Mouse (Mus musculus): ENCODE measurements around the gene Prune2. TPM values are rescaled to one million over a fixed set of nuclear protein-coding genes. Genes with fewer than 3 reads are reported as not detected.
"Not testable (repeated sequence)": the region's sequence is repeated elsewhere in the genome, so short reads cannot be mapped to it uniquely, and the experiment has no call there.

Prune2 gene
- polyA plus RNA-seq, 1 experiment from 2014 or later, result 0.50 TPM

DNA sequence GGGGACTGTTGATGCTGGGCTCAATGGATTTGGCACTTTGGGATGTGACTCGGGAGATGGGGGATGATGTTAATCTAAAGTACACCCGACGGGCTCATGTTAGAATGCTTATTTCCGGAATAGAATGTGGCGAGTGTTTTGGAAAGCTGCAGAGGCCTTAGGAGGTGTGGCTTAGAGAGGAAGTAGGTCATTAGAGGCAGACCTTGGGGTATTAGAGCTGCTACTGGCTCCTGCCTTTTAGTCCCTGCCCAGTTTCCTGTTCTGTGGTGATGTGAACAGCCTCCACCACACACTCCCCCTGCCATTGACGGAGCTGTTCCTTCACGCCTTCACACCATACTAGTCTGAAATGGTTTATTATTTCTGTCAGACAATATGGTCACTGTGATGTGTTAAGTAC lies 196.5 kb downstream of the Prune2 start:
- Histone ChIP-seq H3K9me3 (replicated peaks) (no peaks in the 10 kb centered on the region), H3K27ac (replicated peaks) (no peak overlapping the region), H3K9ac (no peak overlapping the region), H3K36me3 (replicated peaks) (no peaks in the 10 kb centered on the region), H3K4me1 (replicated peaks) (no peaks in the 10 kb centered on the region), H3K27me3 (no peaks in the 10 kb centered on the region), H3K4me3 (replicated peaks) (no peak overlapping the region), H3K4me2 (no peak overlapping the region)
- ATAC-seq (ENCODE audit: insufficient read depth), result no peak
- WGBS (ENCODE audit: insufficient replicate concordance), result 66% methylated on average over 7 of the region's 7 CpGs

DNA sequence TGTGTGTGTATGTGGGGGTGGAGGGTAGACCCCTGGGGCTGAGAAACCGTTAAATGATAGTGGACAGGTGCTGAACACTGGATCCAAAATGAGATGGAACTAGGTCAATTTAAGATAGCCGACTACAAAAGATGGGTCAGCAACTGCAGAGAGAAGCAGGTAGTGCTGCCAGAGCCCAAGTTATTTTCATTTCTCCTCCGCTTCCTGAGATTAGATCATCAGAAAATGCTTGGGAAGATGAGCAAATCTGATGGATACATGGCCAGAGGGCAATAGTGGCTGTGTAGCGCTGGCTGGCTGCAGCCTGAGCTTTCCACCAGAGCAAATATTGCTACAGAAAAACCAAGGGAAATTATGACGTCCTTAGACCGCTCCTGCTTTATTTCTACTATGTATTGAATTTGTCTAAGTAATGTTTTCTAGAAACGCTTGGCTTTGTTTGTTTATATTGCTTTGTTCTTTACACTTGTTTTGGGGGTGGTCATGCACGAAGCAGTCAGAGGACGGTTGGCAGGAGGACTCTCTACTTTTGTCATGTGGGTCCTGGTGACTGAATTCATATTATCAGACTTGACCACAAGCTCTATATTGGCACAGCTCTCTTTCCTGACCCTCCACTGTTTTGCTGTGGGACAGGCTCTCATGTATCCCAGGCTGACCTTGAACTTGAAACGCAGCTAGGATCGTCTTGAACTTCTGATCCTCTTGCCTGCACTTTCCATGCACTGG lies 198.2 kb downstream of the Prune2 start:
- Histone ChIP-seq H3K4me2 (no peak overlapping the region), H3K4me1 (replicated peaks) (no peaks in the 10 kb centered on the region), H3K4me3 (replicated peaks) (no peak overlapping the region), H3K36me3 (replicated peaks) (no peaks in the 10 kb centered on the region), H3K9me3 (replicated peaks) (no peaks in the 10 kb centered on the region), H3K27ac (replicated peaks) (no peak overlapping the region), H3K9ac (no peak overlapping the region), H3K27me3 (no peaks in the 10 kb centered on the region)
- no peak for ATAC-seq (ENCODE audit: insufficient read depth)
- 62% methylated on average over 11 of the region's 11 CpGs for whole genome bisulfite sequencing (ENCODE audit: insufficient replicate concordance)

DNA sequence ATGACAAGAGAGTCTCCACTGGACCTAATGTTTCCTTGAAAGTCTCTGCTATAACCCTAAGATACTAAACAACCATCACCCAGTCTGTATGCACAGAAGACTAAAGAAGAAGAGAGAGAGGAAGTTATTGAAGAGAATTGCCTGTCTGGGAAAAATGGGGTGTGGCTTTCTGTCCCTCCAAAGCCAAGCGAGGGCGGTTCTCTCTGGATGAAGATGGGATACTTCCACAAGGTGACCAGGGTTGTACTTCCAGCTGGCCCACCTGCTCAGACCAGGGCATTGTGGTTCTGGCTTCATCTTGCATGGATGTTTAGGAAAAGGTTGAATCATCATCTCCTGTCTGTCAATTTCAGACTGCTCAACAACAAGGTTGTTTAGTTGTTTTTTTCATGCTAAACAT lies 199.3 kb downstream of the Prune2 start:
- 67% methylated on average over 2 of the region's 2 CpGs for WGBS (ENCODE audit: insufficient replicate concordance)
- no peak overlapping the region for H3K27ac ChIP-seq (replicated peaks)
- ATAC-seq (ENCODE audit: insufficient read depth), result no peak
- H3K9me3 ChIP-seq (replicated peaks), result no peaks in the 10 kb centered on the region
- H3K4me3 ChIP-seq (replicated peaks), result no peak overlapping the region
- H3K27me3 ChIP-seq, result no peaks in the 10 kb centered on the region
- H3K9ac ChIP-seq, result no peak overlapping the region
- H3K4me1 ChIP-seq (replicated peaks), result no peaks in the 10 kb centered on the region
- H3K4me2 ChIP-seq, result no peak overlapping the region
- H3K36me3 ChIP-seq (replicated peaks), result no peaks in the 10 kb centered on the region

DNA sequence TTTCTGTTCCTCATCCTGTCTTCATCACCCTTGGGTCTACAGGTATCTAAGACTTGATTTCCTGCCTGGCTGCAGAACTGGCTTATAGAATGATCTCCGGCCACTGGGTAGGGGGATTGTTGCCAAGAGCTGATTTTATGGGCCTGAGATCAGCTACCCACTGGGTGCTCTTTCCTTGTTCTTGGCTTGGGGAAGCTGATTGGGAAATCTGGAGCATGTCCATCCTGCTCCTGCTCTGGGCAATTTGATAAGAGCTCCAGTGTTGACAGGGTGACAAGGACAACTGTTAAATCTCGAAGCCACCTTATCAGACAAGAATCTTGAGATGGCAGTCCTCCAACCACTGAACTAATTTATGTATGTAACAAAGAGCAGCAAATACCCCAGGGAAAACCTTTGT lies 203.8 kb downstream of the Prune2 start:
- no peak for ATAC-seq (ENCODE audit: insufficient read depth)
- Histone ChIP-seq H3K4me1 (replicated peaks) (peaks cover 6% of the 10 kb centered on the region), H3K9me3 (replicated peaks) (no peaks in the 10 kb centered on the region), H3K4me2 (no peak overlapping the region), H3K4me3 (replicated peaks) (no peak overlapping the region), H3K27me3 (no peaks in the 10 kb centered on the region), H3K9ac (no peak overlapping the region), H3K36me3 (replicated peaks) (no peaks in the 10 kb centered on the region), H3K27ac (replicated peaks) (no peak overlapping the region)
- WGBS (ENCODE audit: insufficient replicate concordance), result 27% methylated on average over 2 of the region's 2 CpGs

DNA sequence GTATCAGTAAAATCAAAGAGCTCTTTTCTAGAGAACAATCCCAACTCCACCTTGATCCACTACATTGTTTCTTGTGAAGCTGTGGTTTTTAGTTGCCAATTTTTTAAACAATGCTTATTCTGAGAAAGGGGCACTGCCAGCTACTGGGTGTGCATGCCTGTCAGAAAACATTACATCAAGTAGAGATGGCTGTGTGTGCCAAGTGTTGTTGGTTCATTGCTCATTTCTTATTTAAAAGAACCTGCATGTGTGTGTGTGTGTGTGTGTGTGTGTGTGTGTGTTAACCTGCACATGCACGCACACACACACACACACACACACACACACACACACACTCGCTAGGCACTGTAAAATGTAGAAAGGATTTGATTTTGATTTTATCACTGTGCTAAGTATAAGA lies 204.3 kb downstream of the Prune2 start:
- peaks cover 6% of the 10 kb centered on the region for H3K4me1 ChIP-seq (replicated peaks)
- no peak overlapping the region for H3K4me2 ChIP-seq
- no peaks in the 10 kb centered on the region for H3K36me3 ChIP-seq (replicated peaks)
- no peaks in the 10 kb centered on the region for H3K27me3 ChIP-seq
- ATAC-seq (ENCODE audit: insufficient read depth), result no peak
- H3K9ac ChIP-seq, result no peak overlapping the region
- no peak overlapping the region for H3K4me3 ChIP-seq (replicated peaks)
- 47% methylated on average over 2 of the region's 2 CpGs for WGBS (ENCODE audit: insufficient replicate concordance)
- no peaks in the 10 kb centered on the region for H3K9me3 ChIP-seq (replicated peaks)
- no peak overlapping the region for H3K27ac ChIP-seq (replicated peaks)

DNA sequence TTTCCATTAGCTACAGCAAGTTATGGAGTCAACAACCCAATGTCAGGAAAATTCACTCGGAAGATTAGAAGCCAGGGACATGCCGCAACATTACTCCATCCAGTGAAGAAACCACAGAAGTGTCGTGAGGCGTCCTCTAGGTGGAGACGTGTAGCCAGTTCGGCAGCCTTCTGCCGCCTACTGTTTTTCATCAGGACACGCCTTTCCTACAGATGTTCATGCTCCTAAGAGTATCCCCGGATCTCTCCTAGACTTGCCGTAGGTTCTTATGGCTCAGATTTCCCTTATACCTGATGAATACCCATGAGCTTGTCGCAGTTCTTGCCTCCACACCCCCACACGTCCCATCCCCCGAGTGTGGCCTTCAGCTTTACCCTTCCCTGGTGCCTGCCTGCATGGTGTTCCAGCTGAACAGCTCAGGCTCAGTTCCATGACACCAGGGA lies 207.6 kb downstream of the Prune2 start:
- Histone ChIP-seq H3K9ac (no peak overlapping the region), H3K27ac (replicated peaks) (no peak overlapping the region), H3K9me3 (replicated peaks) (no peaks in the 10 kb centered on the region), H3K4me1 (replicated peaks) (peaks cover 6% of the 10 kb centered on the region), H3K4me3 (replicated peaks) (no peak overlapping the region), H3K36me3 (replicated peaks) (no peaks in the 10 kb centered on the region), H3K4me2 (0 out of 2 replicates have a peak overlapping the region, but pooled peaks have one; percentile 14), H3K27me3 (no peaks in the 10 kb centered on the region)
- ATAC-seq (ENCODE audit: insufficient read depth), result no peak
- 9% methylated on average over 13 of the region's 13 CpGs for WGBS (ENCODE audit: insufficient replicate concordance)

DNA sequence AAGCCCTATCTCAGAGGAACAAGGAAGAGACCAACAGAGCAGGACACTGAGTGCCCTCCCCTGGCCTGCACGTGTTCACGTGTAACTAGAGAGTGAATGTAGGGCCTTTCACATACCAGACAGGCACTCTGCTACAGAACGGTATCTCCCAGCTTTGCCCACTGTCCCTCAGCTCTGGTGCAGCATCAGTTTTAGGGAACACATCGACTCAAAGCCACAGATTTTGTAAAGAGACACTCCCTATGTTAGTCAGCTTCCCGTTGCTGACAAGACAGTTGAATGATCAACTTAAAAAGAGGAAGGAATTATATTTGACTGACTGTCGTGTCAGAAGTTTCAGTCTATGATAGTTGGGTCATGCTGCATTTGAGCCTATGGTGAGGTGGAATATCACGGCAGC lies 210.4 kb downstream of the Prune2 start:
- no peak overlapping the region for H3K9ac ChIP-seq
- H3K4me3 ChIP-seq (replicated peaks), result no peak overlapping the region
- no peak for ATAC-seq (ENCODE audit: insufficient read depth)
- H3K36me3 ChIP-seq (replicated peaks), result no peaks in the 10 kb centered on the region
- H3K27ac ChIP-seq (replicated peaks), result no peak overlapping the region
- 27% methylated on average over 7 of the region's 7 CpGs for WGBS (ENCODE audit: insufficient replicate concordance)
- no peaks in the 10 kb centered on the region for H3K27me3 ChIP-seq
- peaks cover 6% of the 10 kb centered on the region for H3K4me1 ChIP-seq (replicated peaks)
- H3K4me2 ChIP-seq, result no peak overlapping the region
- no peaks in the 10 kb centered on the region for H3K9me3 ChIP-seq (replicated peaks)

DNA sequence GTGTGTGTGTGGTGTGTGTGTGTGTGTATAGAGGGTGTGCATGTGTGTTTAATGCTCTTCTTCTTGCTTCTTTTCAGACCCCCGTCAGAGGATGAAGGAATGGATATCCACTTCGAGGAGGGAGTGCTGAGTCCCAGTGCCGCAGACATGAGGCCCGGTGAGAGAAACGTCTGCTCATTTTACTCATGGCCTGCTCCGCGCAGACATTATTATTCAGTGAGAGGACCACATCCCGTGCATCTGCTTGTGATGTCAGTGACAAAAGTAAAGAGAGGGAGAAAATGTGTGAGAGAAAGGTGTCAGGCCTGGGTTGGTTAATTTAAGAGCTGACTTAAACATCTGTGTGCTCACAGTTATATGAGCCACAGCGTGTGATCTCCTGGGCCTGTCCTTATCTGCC lies 212.3 kb downstream of the Prune2 start:
- Histone ChIP-seq H3K4me1 (replicated peaks) (peaks cover 6% of the 10 kb centered on the region), H3K36me3 (replicated peaks) (no peaks in the 10 kb centered on the region), H3K9ac (no peak overlapping the region), H3K4me3 (replicated peaks) (no peak overlapping the region), H3K27ac (replicated peaks) (no peak overlapping the region), H3K4me2 (no peak overlapping the region), H3K27me3 (no peaks in the 10 kb centered on the region), H3K9me3 (replicated peaks) (no peaks in the 10 kb centered on the region)
- ATAC-seq (ENCODE audit: insufficient read depth), result no peak
- 76% methylated on average over 9 of the region's 9 CpGs for WGBS (ENCODE audit: insufficient replicate concordance)

DNA sequence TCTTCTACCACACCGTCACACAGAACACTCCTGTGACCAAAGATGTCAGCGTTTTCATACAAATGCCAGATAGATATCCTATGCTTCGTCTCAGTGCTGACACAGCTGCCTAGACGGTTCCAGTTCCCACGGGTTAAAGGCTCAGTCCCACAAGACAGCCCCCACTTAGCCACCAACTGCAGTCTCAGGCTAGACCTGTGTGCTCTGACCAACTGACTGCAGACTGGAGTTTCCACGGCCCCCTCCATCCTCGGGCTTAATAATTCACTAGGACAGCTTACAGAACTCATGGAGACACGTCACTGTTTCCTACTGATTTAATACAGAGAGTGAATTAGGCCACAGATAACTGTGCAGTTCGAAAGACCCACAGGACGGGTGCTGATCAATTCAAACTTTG lies 213.8 kb downstream of the Prune2 start:
- Histone ChIP-seq H3K27ac (replicated peaks) (no peak overlapping the region), H3K4me3 (replicated peaks) (no peak overlapping the region), H3K4me1 (replicated peaks) (no peaks in the 10 kb centered on the region), H3K36me3 (replicated peaks) (no peaks in the 10 kb centered on the region), H3K27me3 (no peaks in the 10 kb centered on the region), H3K4me2 (no peak overlapping the region), H3K9ac (no peak overlapping the region), H3K9me3 (replicated peaks) (no peaks in the 10 kb centered on the region)
- no peak for ATAC-seq (ENCODE audit: insufficient read depth)
- WGBS (ENCODE audit: insufficient replicate concordance), result 51% methylated on average over 10 of the region's 10 CpGs

DNA sequence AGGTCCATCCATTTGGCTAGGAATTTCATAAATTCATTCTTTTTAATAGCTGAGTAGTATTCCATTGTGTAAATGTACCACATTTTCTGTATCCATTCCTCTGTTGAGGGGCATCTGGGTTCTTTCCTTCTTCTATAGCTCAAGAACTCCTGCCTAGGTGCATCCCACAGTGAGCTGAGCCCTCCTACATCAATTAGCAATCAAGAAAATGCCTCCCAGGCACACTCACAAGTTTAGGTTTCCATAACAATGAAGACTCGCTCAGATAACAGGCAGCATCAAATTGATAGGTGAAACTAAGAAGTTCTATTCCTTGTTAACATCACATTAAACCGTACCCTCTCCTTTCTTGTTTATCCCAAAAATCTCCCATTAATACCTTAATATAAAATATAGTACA lies 218.6 kb downstream of the Prune2 start:
- H3K9ac ChIP-seq; ATAC-seq (ENCODE audit: insufficient read depth); H3K4me1 ChIP-seq (replicated peaks); H3K4me2 ChIP-seq; H3K27ac ChIP-seq (replicated peaks); H3K9me3 ChIP-seq (replicated peaks); H3K36me3 ChIP-seq (replicated peaks); H3K27me3 ChIP-seq; H3K4me3 ChIP-seq (replicated peaks): not testable (repeated sequence)
- 55% methylated on average over 2 of the region's 2 CpGs for WGBS (ENCODE audit: insufficient replicate concordance)

DNA sequence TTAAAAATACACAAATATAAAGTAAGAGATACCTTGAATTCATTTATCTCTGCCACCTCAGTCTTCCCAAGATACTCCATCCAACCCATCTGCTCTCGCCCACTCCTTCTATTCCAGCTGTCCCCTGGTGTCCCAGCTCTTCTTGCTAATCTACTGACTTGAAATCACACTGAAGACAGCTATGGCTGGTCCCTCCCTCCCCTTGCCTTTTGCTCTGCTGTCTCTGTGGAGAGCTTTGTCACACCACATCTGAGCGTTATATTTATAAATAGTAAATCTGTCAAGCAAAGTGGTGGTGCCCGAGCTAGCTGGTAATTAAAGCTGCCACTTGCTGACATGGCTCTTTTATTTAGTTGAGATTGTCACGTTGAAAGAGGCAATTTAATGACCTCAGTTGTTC lies 224.6 kb downstream of the Prune2 start:
- Histone ChIP-seq H3K9ac (no peak overlapping the region), H3K4me2 (no peak overlapping the region), H3K36me3 (replicated peaks) (no peaks in the 10 kb centered on the region), H3K4me1 (replicated peaks) (no peaks in the 10 kb centered on the region), H3K4me3 (replicated peaks) (no peak overlapping the region), H3K9me3 (replicated peaks) (no peaks in the 10 kb centered on the region), H3K27me3 (no peaks in the 10 kb centered on the region), H3K27ac (replicated peaks) (no peak overlapping the region)
- ATAC-seq (ENCODE audit: insufficient read depth), result no peak
- 42% methylated on average over 4 of the region's 4 CpGs for WGBS (ENCODE audit: insufficient replicate concordance)

DNA sequence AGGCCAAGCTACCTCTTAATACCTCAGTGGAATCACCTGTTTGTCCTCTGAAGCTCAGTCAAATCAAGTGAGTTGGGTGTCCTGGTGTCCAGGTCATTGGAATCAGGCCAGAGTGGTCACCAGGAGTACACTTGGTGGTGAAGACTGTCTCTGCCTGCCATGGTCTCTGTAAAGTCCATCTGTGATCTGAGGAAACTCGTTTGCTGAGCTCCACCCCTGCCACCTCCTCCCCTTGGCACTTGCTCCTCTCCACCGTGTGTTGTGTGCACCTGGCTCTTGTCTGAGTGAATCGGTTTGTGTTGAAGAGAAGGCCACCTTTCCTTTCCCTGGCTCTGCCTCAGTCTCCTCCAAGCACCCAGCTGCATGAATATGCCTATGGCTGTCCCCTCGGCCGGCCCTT lies 238.8 kb downstream of the Prune2 start:
- no peaks in the 10 kb centered on the region for H3K4me1 ChIP-seq (replicated peaks)
- no peaks in the 10 kb centered on the region for H3K9me3 ChIP-seq (replicated peaks)
- no peak for ATAC-seq (ENCODE audit: insufficient read depth)
- H3K4me3 ChIP-seq (replicated peaks), result no peak overlapping the region
- no peaks in the 10 kb centered on the region for H3K36me3 ChIP-seq (replicated peaks)
- H3K27me3 ChIP-seq, result no peaks in the 10 kb centered on the region
- no peak overlapping the region for H3K27ac ChIP-seq (replicated peaks)
- H3K9ac ChIP-seq, result no peak overlapping the region
- 61% methylated on average over 5 of the region's 5 CpGs for WGBS (ENCODE audit: insufficient replicate concordance)
- no peak overlapping the region for H3K4me2 ChIP-seq
